Mouse (Mus musculus) sigmoid colon, adult 10 weeks (tissue): ENCODE measurements around the gene Eaf2. TPM values are rescaled to one million over a fixed set of nuclear protein-coding genes. Genes with fewer than 3 reads are reported as not detected.

Experiments used
- polyA plus RNA-seq: library from polyadenylated mRNA; stranded (reverse); fragments of 350-450 nt; fragmentation: Illumina TruSeq; extraction: RNeasy Lipid Tissue Mini Kit (QIAGEN cat#74804); gene quantifications from one replicate; pipeline ENCODE4 v1.2.3, GENCODE M21; 2014; ENCODE audit warnings: low read depth, low replicate concordance

Gene Eaf2
- polyA plus RNA-seq: 4.8 TPM

DNA sequence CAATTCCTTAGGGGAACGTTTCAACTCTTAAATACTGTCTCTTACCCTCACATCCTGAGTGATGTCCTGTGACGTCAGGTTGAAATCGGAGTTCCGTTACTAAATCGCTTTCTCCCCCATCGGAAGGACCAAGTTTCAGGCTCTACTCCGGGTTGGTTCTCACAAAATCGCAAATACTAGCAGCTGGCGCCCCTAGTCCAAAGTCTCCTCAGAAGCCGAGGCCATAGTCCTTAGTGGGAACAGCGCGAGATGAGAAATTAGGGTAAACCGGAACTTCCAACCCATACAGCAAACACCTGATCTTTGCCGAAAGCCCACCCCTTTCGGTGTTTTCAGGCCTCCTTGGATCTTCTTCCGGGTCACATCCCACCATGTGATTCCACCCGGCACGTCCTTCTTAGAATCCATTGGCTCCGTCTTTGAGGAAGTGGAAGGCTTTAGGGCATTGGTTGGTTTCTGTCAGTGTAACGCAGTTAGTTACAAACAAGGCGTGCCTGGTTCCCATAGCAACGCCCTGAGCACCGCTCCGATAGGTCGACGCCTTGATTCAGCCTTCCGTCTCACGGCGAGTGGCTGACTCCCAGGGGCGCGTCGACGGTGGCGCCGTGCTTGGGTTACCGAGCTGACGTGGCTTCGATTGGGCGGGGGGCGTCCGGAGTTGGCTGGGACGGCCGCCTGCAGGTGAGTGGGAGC is at the start of gene Eaf2, which contains the start of gene Golgb1:
Gene Eaf2 (minus strand): TSS at position 421 of the 693 bp plus-strand sequence.
Gene Golgb1 (plus strand): TSS at position 558 of the 693 bp plus-strand sequence.

DNA sequence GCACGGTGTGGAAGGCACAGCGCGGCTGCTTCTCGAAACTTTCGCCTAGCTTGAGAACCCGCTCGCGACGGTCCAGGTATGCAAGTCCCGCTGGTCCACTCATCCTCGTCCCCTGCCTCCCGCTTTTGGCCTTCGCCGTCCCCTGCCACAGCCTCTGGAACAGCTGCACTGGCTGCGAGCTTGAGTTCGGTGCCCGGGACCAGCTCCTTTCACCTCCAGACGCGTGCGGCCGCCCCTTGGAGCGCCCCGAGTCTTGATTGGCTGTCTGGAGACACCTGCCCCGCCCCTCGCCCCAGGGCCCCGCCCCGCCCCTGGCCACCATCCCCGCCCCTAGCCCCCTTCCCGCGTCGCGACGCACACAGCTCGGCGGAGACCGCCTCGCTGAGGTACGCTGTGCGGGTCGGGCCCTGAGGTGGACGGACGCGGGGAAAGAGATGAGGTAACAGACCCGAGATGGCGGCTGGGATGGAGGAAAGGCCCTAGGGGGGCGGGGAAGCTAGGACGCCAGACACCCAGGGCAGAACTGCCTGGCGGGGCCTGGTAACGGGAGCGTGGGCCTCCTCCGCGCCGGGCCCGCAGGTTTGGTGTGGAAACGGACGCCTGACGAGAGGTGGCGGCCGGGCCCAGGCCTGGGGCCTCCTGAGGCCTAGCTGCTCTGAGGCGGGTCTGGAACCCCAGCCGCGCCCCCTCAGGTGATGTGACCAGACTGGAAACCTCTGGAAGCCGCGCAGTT is 46.6 kb downstream of the Eaf2 start, which contains the start of gene Iqcb1:
Gene Iqcb1 (plus strand): TSS at position 332 of the 733 bp plus-strand sequence.

DNA sequence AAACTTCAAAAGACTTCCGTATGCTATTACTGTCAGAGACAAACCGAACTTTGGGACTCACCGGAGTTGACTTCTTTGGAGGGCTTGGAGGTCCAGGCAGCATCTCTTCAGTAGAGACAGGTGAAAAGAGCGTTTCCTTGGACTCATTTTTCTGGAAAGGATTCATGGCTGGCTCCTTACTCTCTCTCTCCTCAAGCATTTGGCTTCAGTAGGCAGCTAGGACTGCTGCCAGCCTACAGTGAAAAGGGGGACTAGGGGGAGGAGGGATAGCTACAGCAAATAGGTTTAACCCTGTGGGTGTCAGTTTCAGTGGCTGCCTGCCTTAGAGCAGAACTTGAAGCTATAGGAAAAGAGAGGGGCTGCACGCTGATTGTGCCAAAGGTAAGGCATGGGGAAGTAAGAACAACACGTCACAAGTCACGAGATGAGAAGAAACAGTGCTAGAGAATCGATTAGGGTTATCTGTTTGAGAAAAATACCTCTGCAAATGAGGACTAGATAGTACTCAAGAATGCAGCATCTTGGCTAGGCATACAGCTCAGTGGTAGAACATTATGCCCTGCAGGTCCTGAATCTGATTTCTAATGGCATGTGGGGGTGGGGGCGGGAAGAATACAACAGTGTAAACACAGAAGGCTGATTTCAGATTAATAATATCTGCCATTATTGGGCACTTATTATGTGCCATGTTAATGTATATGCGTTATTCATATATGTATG is 90.0 kb downstream of the Eaf2 start, which contains the start of gene Slc15a2:
Gene Slc15a2 (minus strand): TSS at position 369 of the 720 bp plus-strand sequence.

Other genes starting within 250 kb of the Eaf2 start
- 12.1 TPM for gene Cd86, start 208.9 kb downstream of the Eaf2 start, polyA plus RNA-seq
- gene Ildr1, start 181.0 kb downstream of the Eaf2 start, polyA plus RNA-seq: 122 TPM
- gene Slc15a2, start 90.0 kb downstream of the Eaf2 start, polyA plus RNA-seq: 92.6 TPM
- 22.6 TPM for gene Iqcb1, start 46.6 kb downstream of the Eaf2 start, polyA plus RNA-seq
- 65.4 TPM for gene Golgb1, start 137 bp upstream of the Eaf2 start, polyA plus RNA-seq
- 3.2 TPM for gene Hcls1, start 60.0 kb upstream of the Eaf2 start, polyA plus RNA-seq
- gene Fbxo40, start 115.5 kb upstream of the Eaf2 start, polyA plus RNA-seq: not detected
- 2.6 TPM for gene Polq, start 136.8 kb upstream of the Eaf2 start, polyA plus RNA-seq